Mouse (Mus musculus) midbrain, embryonic 14.5 days (tissue): ENCODE measurements around the gene Fosl2. TPM values are rescaled to one million over a fixed set of nuclear protein-coding genes. Genes with fewer than 3 reads are reported as not detected.

ENCODE experiments used
- ATAC-seq: fragments of 200-750 bp; cut with Nextera tagmentation; 2 replicates; pipeline ENCODE4 v1.8.0; 2017; ENCODE audit warnings: moderate number of reproducible peaks, moderate library complexity; ENCODE audit not compliant: low FRiP score, low TSS enrichment
- DNase-seq: peaks from one replicate; pipeline ENCODE4 v3.0.0-alpha.2; 2015
- H3K27ac ChIP-seq: fragments of 300-500 bp; sonication (generic); replicated peaks from 2 replicates; pipeline ENCODE4 v1.5.1; 2014; ENCODE audit warnings: mild to moderate bottlenecking, low read depth, low read length, moderate library complexity
- H3K27me3 ChIP-seq: fragments of 300-500 bp; sonication (generic); 2 replicates; pipeline ENCODE4 v1.6.1; 2014; ENCODE audit warnings: low read length, control low read depth, mixed read lengths; ENCODE audit not compliant: control insufficient read depth, insufficient read depth
- H3K36me3 ChIP-seq: fragments of 300-500 bp; sonication (generic); 2 replicates; pipeline ENCODE4 v1.6.1; 2014; ENCODE audit warnings: low read length, control low read depth; ENCODE audit not compliant: control insufficient read depth, insufficient read depth
- H3K4me1 ChIP-seq: fragments of 300-500 bp; sonication (generic); 2 replicates; pipeline ENCODE4 v1.6.1; 2014; ENCODE audit warnings: mild to moderate bottlenecking, antibody characterized with exemption, low read length, control low read depth; ENCODE audit not compliant: control insufficient read depth, insufficient read depth
- H3K4me2 ChIP-seq: fragments of 300-500 bp; sonication (generic); 2 replicates; pipeline ENCODE4 v1.6.1; 2014; ENCODE audit warnings: mild to moderate bottlenecking, low read length, moderate library complexity
- H3K4me3 ChIP-seq: fragments of 300-500 bp; sonication (generic); replicated peaks from 2 replicates; pipeline ENCODE4 v1.5.1; 2014; ENCODE audit warnings: low read depth, low read length
- H3K9ac ChIP-seq: fragments of 300-500 bp; sonication (generic); replicated peaks from 2 replicates; pipeline ENCODE4 v1.6.1; 2014; ENCODE audit warnings: mild to moderate bottlenecking, low read length, moderate library complexity
- H3K9me3 ChIP-seq: fragments of 300-500 bp; sonication (generic); 2 replicates; pipeline ENCODE4 v1.6.1; 2016; ENCODE audit warnings: low read length, control low read depth, mixed read lengths; ENCODE audit not compliant: control insufficient read depth
- WGBS: fragments of 180-500 bp; shearing (Covaris S2); extraction: QIAGEN DNeasy Blood & Tissue Kit; methylation state at CpG from one replicate; pipeline ENCODE4 v1.1.7; 2014; 5-methylcytosine and 5-hydroxymethylcytosine counted together
- polyA plus RNA-seq: library from polyadenylated mRNA; unstranded; fragments of >200 nt; fragmentation: Nextera tagmentation; extraction: Ambion mirVana; gene quantifications from 2 replicates; pipeline ENCODE4 v1.2.1, GENCODE M21; 2014

The Fosl2 gene
- polyA plus RNA-seq, 1 experiment from 2014 or later: 0.36 TPM

DNA sequence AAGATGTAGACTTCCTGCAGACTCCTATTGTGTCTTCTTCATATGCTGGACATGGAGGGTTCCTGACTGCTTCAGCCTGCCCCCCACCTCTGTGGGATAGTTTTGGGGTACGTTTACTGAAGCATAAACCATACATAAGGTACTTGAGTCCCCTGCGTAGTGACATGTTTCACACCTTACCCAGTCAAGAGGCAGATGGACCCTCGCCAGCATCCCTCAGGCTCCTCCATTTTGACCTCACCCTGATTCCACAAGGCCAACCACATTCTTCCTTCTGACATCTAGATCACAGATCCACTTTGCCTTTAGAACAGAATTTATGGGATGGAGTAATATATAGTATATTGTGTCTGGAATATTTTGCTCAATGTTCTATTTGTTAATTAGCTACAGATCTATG is 8.4 kb upstream of the Fosl2 start:
- no peaks in the 10 kb centered on the region for H3K4me1 ChIP-seq
- ATAC-seq (no peak), DNase-seq (no peak)
- 72% methylated on average over 3 of the region's 3 CpGs for WGBS
- no peak overlapping the region for H3K27ac ChIP-seq
- H3K9me3 ChIP-seq: no peaks in the 10 kb centered on the region
- H3K27me3 ChIP-seq: peaks cover 9% of the 10 kb centered on the region; the same call in 1 of the 2 replicates
- H3K36me3 ChIP-seq: no peaks in the 10 kb centered on the region
- no peak overlapping the region for H3K9ac ChIP-seq
- H3K4me3 ChIP-seq: no peak overlapping the region
- H3K4me2 ChIP-seq: no peak overlapping the region

DNA sequence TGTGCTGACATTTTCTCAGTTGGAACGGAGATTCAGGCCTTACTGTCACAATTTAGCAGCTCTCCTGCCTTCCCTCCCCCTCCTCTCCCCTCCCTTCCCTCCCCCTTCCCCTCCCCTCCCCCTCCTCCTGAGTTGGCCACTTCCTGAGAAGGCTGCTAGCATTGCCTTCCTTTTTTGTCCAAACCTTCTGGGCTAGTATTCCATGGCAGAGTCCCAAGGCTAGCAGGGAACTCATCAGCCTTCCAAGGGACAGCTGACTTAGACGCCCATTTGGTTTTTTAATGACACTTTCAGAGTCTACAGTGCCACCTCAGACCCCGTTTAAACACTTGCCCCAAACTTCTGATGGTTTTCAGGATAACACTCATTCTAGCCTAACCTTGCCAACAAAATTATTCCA is 7.7 kb upstream of the Fosl2 start:
- Histone ChIP-seq H3K4me1 (no peaks in the 10 kb centered on the region), H3K4me2 (no peak overlapping the region), H3K9me3 (no peaks in the 10 kb centered on the region), H3K4me3 (no peak overlapping the region), H3K36me3 (no peaks in the 10 kb centered on the region), H3K27ac (no peak overlapping the region), H3K27me3 (peaks cover 16% of the 10 kb centered on the region; the same call in 1 of the 2 replicates), H3K9ac (no peak overlapping the region)
- 64% methylated on average over 3 of the region's 3 CpGs for WGBS
- DNase-seq (no peak), ATAC-seq (no peak)

DNA sequence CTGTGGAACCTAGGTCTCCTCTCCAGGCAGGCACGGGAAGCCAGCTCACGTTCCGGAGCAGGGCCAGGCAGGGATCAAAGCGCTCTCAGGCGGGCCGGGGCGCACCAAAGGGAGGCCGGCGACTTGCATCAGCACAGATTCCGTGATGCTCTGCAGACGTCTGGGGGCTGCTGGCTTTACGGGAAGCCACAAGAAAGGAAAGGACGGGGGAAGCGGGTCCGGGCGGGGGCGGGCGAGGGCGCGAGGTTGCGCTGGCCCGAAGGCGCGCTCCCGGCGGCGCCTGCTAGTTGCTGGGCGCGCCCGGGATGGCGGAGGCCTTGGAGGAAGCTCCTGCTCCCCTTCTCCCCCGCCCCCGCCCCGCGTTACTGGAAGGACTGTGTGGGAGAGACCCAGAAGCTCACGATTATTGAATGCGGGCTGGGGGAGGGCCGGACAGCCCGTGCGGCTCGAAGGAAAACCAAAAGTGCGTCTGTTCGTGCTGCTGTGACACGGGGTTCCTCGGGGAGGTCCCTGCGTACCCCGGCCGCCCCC is 2.6 kb upstream of the Fosl2 start:
- ATAC-seq (no peak), DNase-seq (peak; percentile 74)
- Histone ChIP-seq H3K9ac (peak overlapping the region; percentile 62), H3K9me3 (no peaks in the 10 kb centered on the region), H3K27me3 (peaks cover 56% of the 10 kb centered on the region), H3K36me3 (no peaks in the 10 kb centered on the region), H3K4me3 (peak overlapping the region; percentile 51), H3K4me2 (peak overlapping the region; percentile 89), H3K27ac (no peak overlapping the region), H3K4me1 (peaks cover 10% of the 10 kb centered on the region; the same call in 1 of the 2 replicates)
- WGBS: under 1% methylated on average over 44 of the region's 48 CpGs

DNA sequence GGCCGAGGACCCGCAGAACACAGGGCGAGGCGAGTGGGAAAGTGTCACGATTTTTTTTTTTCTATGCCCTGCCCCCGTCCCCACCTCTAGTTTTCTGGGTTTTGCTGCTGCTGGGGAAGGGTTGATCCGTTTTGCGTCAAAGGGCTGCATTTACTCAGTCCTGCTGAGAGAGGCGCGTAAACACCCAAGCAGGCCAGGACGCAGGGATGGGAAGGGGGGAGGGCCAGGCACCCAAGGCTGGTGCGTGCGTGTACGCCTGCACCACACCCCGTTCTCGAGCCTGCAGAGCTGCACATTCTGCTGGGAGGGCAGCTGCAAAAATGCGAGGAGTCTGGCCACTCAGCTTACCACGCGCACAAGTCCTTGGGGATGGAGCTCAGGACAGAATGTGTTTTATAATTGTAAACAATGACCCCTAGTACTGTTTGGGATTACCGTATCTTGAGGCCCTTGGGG is 2.0 kb upstream of the Fosl2 start:
- H3K9me3 ChIP-seq: no peaks in the 10 kb centered on the region
- H3K4me3 ChIP-seq: peak overlapping the region; percentile 51
- peak overlapping the region; percentile 89 for H3K4me2 ChIP-seq
- no peaks in the 10 kb centered on the region for H3K36me3 ChIP-seq
- H3K27me3 ChIP-seq: peaks cover 61% of the 10 kb centered on the region
- ATAC-seq: no peak
- peaks cover 10% of the 10 kb centered on the region; the same call in 1 of the 2 replicates for H3K4me1 ChIP-seq
- DNase-seq: peak; percentile 54
- WGBS: under 1% methylated on average over 20 of the region's 20 CpGs
- H3K27ac ChIP-seq: no peak overlapping the region
- H3K9ac ChIP-seq: peak overlapping the region; percentile 62

DNA sequence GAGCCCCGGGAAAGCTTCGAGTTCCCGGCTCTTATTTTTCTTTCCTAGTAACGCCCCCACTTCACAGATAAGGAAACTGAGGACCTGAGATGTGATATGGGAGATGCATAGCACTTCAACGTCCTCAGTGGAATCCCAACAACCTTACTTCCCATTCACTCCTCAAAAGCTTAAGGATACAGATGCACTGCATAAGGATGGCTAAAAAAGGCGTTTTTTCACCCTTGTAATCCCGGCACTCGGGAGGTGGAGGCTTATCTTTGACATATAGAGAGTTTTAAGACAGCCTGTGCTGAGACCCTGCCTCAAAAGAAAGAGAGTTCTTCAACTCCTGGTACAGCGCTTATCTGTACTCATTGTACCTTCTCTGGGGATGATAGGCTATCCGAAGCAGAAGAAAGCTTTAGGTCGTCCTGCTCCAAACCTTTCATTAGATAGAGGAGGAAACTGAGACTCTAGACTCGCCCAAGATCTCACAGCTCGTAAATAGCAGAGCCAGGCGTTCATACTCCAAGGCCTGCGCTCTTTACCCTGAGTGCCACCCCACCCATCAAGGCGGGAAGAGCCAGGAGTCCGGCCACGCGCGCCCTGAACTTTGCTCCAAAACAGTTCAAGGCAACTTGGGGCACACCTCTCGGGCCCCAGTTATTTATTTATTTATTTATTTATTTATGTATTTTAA is 1.4 kb upstream of the Fosl2 start:
- H3K27ac ChIP-seq: no peak overlapping the region
- H3K9ac ChIP-seq: no peak overlapping the region; the same call in 1 of the 2 replicates
- peaks cover 66% of the 10 kb centered on the region for H3K27me3 ChIP-seq

DNA sequence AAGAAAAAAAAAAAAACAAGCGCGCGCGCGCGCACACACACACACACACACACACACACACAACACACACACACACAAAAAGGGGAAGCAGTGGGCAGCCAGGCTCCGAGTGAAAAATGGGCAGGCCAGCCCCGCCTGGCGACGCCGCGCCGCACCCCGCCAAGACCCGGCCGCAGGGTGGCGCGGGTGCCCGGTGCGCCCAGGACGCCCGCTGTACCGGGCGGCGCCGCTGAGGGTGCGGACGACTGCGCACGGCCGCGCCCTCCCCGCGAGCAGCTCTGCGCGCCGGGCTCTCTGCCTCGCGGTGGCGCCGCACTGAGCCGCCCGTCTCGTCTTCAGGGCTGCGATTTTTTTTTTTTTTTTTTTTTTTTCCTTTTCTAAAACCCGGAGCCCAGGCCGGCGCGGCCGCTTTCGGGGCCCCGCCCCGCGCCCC is 682 bp upstream of the Fosl2 start:
- ATAC-seq: peak; percentile 51
- H3K4me2 ChIP-seq: peak overlapping the region; percentile 89
- WGBS: under 1% methylated on average over 45 of the region's 54 CpGs
- H3K4me3 ChIP-seq: peak overlapping the region; percentile 57
- peaks cover 66% of the 10 kb centered on the region for H3K27me3 ChIP-seq
- no peaks in the 10 kb centered on the region for H3K36me3 ChIP-seq
- H3K9ac ChIP-seq: peak overlapping the region; percentile 58
- no peaks in the 10 kb centered on the region for H3K9me3 ChIP-seq
- peak overlapping the region; percentile 52 for H3K27ac ChIP-seq
- H3K4me1 ChIP-seq: peaks cover 10% of the 10 kb centered on the region; the same call in 1 of the 2 replicates
- peak; percentile 81 for DNase-seq

More for the DNA sequence above, 1.4 kb upstream of the Fosl2 start:
- no peaks in the 10 kb centered on the region for H3K9me3 ChIP-seq
- peak overlapping the region; percentile 57 for H3K4me3 ChIP-seq
- no peaks in the 10 kb centered on the region for H3K36me3 ChIP-seq
- H3K4me1 ChIP-seq: peaks cover 10% of the 10 kb centered on the region; the same call in 1 of the 2 replicates
- 3% methylated on average over 21 of the region's 21 CpGs for WGBS
- DNase-seq (peak; percentile 14), ATAC-seq (no peak)
- peak overlapping the region; percentile 89 for H3K4me2 ChIP-seq

DNA sequence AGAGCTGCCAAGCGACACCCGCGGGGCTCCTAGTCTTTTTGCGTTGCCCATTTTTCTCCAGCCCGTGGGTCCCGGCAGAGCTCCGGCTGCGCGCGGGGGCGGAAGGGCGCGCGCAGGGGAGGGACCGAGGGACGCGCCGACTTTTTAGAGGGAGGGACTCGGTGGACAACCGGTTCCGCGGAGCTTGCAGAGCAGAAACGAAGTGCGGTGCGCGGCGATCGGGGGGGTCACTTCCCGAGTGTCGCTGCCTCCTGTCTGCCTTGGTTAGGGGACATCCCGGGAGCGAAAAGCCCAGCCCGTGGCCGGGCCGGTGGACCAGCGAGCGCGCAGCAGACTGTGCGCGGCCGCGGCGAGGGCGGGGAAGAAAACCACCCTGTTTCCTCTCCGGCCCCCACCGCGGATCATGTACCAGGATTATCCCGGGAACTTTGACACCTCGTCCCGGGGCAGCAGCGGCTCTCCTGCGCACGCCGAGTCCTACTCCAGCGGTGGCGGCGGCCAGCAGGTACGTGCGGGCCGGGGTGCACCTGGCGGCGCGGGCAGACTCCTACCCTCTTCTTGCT is 781 bp downstream of the Fosl2 start:
- peak overlapping the region; percentile 57 for H3K4me3 ChIP-seq
- H3K9ac ChIP-seq: peak overlapping the region; percentile 58; the same call in 1 of the 2 replicates
- no peak for ATAC-seq
- H3K27ac ChIP-seq: no peak overlapping the region
- H3K4me2 ChIP-seq: peak overlapping the region; percentile 89
- H3K4me1 ChIP-seq: peaks cover 10% of the 10 kb centered on the region; the same call in 1 of the 2 replicates
- under 1% methylated on average over 63 of the region's 63 CpGs for WGBS
- H3K9me3 ChIP-seq: no peaks in the 10 kb centered on the region
- peaks cover 65% of the 10 kb centered on the region for H3K27me3 ChIP-seq
- H3K36me3 ChIP-seq: no peaks in the 10 kb centered on the region
- DNase-seq: no peak

DNA sequence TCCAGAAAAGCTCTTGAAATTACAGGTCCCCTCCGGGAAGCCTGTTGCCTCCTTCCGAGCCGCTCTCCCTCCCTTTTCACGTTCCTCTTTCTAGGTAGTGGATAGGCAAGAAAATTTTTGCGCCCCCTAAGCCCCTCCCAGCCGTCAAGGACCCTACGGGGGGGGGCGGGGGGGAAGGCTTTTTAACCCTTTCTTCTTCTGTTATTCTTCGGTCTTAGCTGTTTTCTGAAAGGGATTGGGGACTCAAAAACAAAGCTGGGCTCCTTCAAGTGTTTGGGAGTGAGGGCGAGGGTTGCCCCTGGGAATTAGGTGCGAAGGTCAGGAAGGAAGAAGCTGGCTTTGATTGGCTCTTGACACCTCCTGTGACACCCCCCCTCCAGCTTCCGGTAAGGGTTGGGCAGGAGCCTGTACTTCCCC is 1.5 kb downstream of the Fosl2 start:
- WGBS: under 1% methylated on average over 12 of the region's 12 CpGs
- peaks cover 58% of the 10 kb centered on the region for H3K27me3 ChIP-seq
- H3K4me2 ChIP-seq: peak overlapping the region; percentile 89
- H3K4me3 ChIP-seq: peak overlapping the region; percentile 57; the same call in 1 of the 2 replicates
- no peak overlapping the region for H3K27ac ChIP-seq
- peaks cover 10% of the 10 kb centered on the region; the same call in 1 of the 2 replicates for H3K4me1 ChIP-seq
- H3K9me3 ChIP-seq: no peaks in the 10 kb centered on the region
- no peak overlapping the region for H3K9ac ChIP-seq
- DNase-seq: no peak
- H3K36me3 ChIP-seq: no peaks in the 10 kb centered on the region
- ATAC-seq: no peak
